Mouse (Mus musculus) G1E (cell line): ENCODE results near the gene Ccdc85a. TPM values are rescaled to one million over a fixed set of nuclear protein-coding genes. Genes with fewer than 3 reads are reported as not detected.

Experiments
- polyA plus RNA-seq: library from polyadenylated mRNA; stranded (reverse); fragments of >175 nt; gene quantifications from 2 replicates; pipeline ENCODE4 v1.2.3, GENCODE M21; 2012
- total RNA-seq, 2 experiments: library from RNA; stranded (forward) in 1 of 2; stranded (reverse) in 1 of 2; fragments of 200-1000 nt in 1 of 2; fragments of >200 nt in 1 of 2; fragmentation: Nextera tagmentation in 1 of 2; gene quantifications; 2 replicates each; pipeline ENCODE4 v1.2.3; 2014 to 2017

Ccdc85a gene
- total and polyA plus RNA-seq, 3 experiments, result 0.05 TPM; not detected in 2

Other genes starting within 250 kb of the Ccdc85a start
- gene Gm6685, start 244.5 kb downstream of the Ccdc85a start, total RNA-seq (2014; fragmentation: Nextera tagmentation), result 2.3 and 5.3 TPM in 2 replicates
- 3.2 and 4.3 TPM in 2 replicates for gene Gm6685, start 244.5 kb downstream of the Ccdc85a start, total RNA-seq (2017)
- gene Gm6685, start 244.5 kb downstream of the Ccdc85a start, polyA plus RNA-seq, result 3.8 and 5.9 TPM in 2 replicates